Mouse (Mus musculus): ENCODE results near the gene BC005561. TPM values are rescaled to one million over a fixed set of nuclear protein-coding genes. Genes with fewer than 3 reads are reported as not detected.

BC005561 gene
- polyA plus RNA-seq, 1 experiment: 1.4 TPM

GRCm38 (mm10) chr5:104465731-104466130 lies 42.4 kb upstream of the BC005561 start:
- peaks cover 7% of the 10 kb centered on the region for H3K36me3 ChIP-seq (ENCODE audit: control insufficient read depth, insufficient read depth, low read length)
- H3K4me1 ChIP-seq (ENCODE audit: control insufficient read depth, insufficient read depth, low read length): peaks cover 23% of the 10 kb centered on the region
- DNase-seq: peak; percentile 93
- no peak overlapping the region for H3K4me3 ChIP-seq (ENCODE audit: insufficient read depth, low read depth, low read length)
- TF ChIP-seq POLR2A (IDR thresholded peaks at IDR 0.05; ENCODE audit: low read depth, low read length) (no peak), CTCF (conservative IDR thresholded peaks at IDR 0.05; ENCODE audit: insufficient read depth, insufficient read length, low read depth, low read length) (no peak)
- peak overlapping the region; percentile 78 for H3K27ac ChIP-seq (ENCODE audit: insufficient read depth, low read depth, low read length)
- 46% methylated on average over 12 of the region's 12 CpGs for WGBS
- H3K27me3 ChIP-seq (replicated peaks; ENCODE audit: control insufficient read depth, insufficient read depth, low read length): no peaks in the 10 kb centered on the region

- no peak for DNase-seq
- no peak overlapping the region for H3K4me3 ChIP-seq (ENCODE audit: insufficient read depth, low read depth, low read length)
- TF ChIP-seq CTCF (conservative IDR thresholded peaks at IDR 0.05; ENCODE audit: insufficient read depth, insufficient read length, low read depth, low read length): no peak
- no peak for TF ChIP-seq POLR2A (IDR thresholded peaks at IDR 0.05; ENCODE audit: low read depth, low read length)
- H3K4me1 ChIP-seq (ENCODE audit: control insufficient read depth, insufficient read depth, low read length): peaks cover 29% of the 10 kb centered on the region
- WGBS: 87% methylated on average over 16 of the region's 16 CpGs
- H3K27ac ChIP-seq (ENCODE audit: insufficient read depth, low read depth, low read length): no peak overlapping the region
- H3K27me3 ChIP-seq (replicated peaks; ENCODE audit: control insufficient read depth, insufficient read depth, low read length): no peaks in the 10 kb centered on the region
- H3K36me3 ChIP-seq (ENCODE audit: control insufficient read depth, insufficient read depth, low read length): peaks cover 8% of the 10 kb centered on the region
Observed at GRCm38 (mm10) chr5:104466816-104467215, 41.3 kb upstream of the BC005561 start.

- Histone ChIP-seq H3K27ac (ENCODE audit: insufficient read depth, low read depth, low read length) (no peak overlapping the region), H3K4me3 (ENCODE audit: insufficient read depth, low read depth, low read length) (no peak overlapping the region), H3K27me3 (replicated peaks; ENCODE audit: control insufficient read depth, insufficient read depth, low read length) (no peaks in the 10 kb centered on the region), H3K36me3 (ENCODE audit: control insufficient read depth, insufficient read depth, low read length) (peaks cover 10% of the 10 kb centered on the region), H3K4me1 (ENCODE audit: control insufficient read depth, insufficient read depth, low read length) (peaks cover 24% of the 10 kb centered on the region)
- 90% methylated on average over 5 of the region's 5 CpGs for WGBS
- TF ChIP-seq CTCF (conservative IDR thresholded peaks at IDR 0.05; ENCODE audit: insufficient read depth, insufficient read length, low read depth, low read length) (no peak), POLR2A (IDR thresholded peaks at IDR 0.05; ENCODE audit: low read depth, low read length) (no peak)
- DNase-seq: no peak
Observed at GRCm38 (mm10) chr5:104468586-104468985, 39.6 kb upstream of the BC005561 start.

GRCm38 (mm10) chr5:104470981-104471391 lies 37.2 kb upstream of the BC005561 start:
- Histone ChIP-seq H3K4me1 (ENCODE audit: control insufficient read depth, insufficient read depth, low read length) (peaks cover 14% of the 10 kb centered on the region; the same call in 1 of the 2 replicates), H3K27me3 (replicated peaks; ENCODE audit: control insufficient read depth, insufficient read depth, low read length) (no peaks in the 10 kb centered on the region), H3K27ac (ENCODE audit: insufficient read depth, low read depth, low read length) (peak overlapping the region; percentile 82), H3K36me3 (ENCODE audit: control insufficient read depth, insufficient read depth, low read length) (peaks cover 10% of the 10 kb centered on the region), H3K4me3 (ENCODE audit: insufficient read depth, low read depth, low read length) (no peak overlapping the region)
- TF ChIP-seq CTCF (conservative IDR thresholded peaks at IDR 0.05; ENCODE audit: insufficient read depth, insufficient read length, low read depth, low read length) (no peak), POLR2A (IDR thresholded peaks at IDR 0.05; ENCODE audit: low read depth, low read length) (no peak)
- WGBS: 31% methylated on average over 5 of the region's 5 CpGs
- DNase-seq: peak; percentile 92

GRCm38 (mm10) chr5:104472371-104472770 lies 35.8 kb upstream of the BC005561 start:
- WGBS: 89% methylated on average over 8 of the region's 8 CpGs
- peak; percentile 28 for DNase-seq
- Histone ChIP-seq H3K27me3 (replicated peaks; ENCODE audit: control insufficient read depth, insufficient read depth, low read length) (no peaks in the 10 kb centered on the region), H3K4me1 (ENCODE audit: control insufficient read depth, insufficient read depth, low read length) (peaks cover 11% of the 10 kb centered on the region; the same call in 1 of the 2 replicates), H3K4me3 (ENCODE audit: insufficient read depth, low read depth, low read length) (no peak overlapping the region), H3K36me3 (ENCODE audit: control insufficient read depth, insufficient read depth, low read length) (peaks cover 6% of the 10 kb centered on the region), H3K27ac (ENCODE audit: insufficient read depth, low read depth, low read length) (no peak overlapping the region)
- no peak for TF ChIP-seq CTCF (conservative IDR thresholded peaks at IDR 0.05; ENCODE audit: insufficient read depth, insufficient read length, low read depth, low read length)
- TF ChIP-seq POLR2A (IDR thresholded peaks at IDR 0.05; ENCODE audit: low read depth, low read length): no peak

GRCm38 (mm10) chr5:104480367-104480766 lies 27.8 kb upstream of the BC005561 start:
- 51% methylated on average over 7 of the region's 7 CpGs for WGBS
- no peak overlapping the region for H3K4me3 ChIP-seq (ENCODE audit: insufficient read depth, low read depth, low read length)
- H3K4me1 ChIP-seq (ENCODE audit: control insufficient read depth, insufficient read depth, low read length): peaks cover 14% of the 10 kb centered on the region
- no peaks in the 10 kb centered on the region for H3K27me3 ChIP-seq (replicated peaks; ENCODE audit: control insufficient read depth, insufficient read depth, low read length)
- peak; percentile 77 for DNase-seq
- H3K36me3 ChIP-seq (ENCODE audit: control insufficient read depth, insufficient read depth, low read length): peaks cover 8% of the 10 kb centered on the region
- H3K27ac ChIP-seq (ENCODE audit: insufficient read depth, low read depth, low read length): peak overlapping the region; percentile 65; the same call in 1 of the 2 replicates
- no peak for TF ChIP-seq CTCF (conservative IDR thresholded peaks at IDR 0.05; ENCODE audit: insufficient read depth, insufficient read length, low read depth, low read length)

- Histone ChIP-seq H3K36me3 (ENCODE audit: control insufficient read depth, insufficient read depth, low read length) (peaks cover 10% of the 10 kb centered on the region), H3K4me3 (ENCODE audit: insufficient read depth, low read depth, low read length) (no peak overlapping the region), H3K27me3 (replicated peaks; ENCODE audit: control insufficient read depth, insufficient read depth, low read length) (no peaks in the 10 kb centered on the region), H3K4me1 (ENCODE audit: control insufficient read depth, insufficient read depth, low read length) (peaks cover 14% of the 10 kb centered on the region), H3K27ac (ENCODE audit: insufficient read depth, low read depth, low read length) (no peak overlapping the region)
- TF ChIP-seq POLR2A (IDR thresholded peaks at IDR 0.05; ENCODE audit: low read depth, low read length) (no peak), CTCF (conservative IDR thresholded peaks at IDR 0.05; ENCODE audit: insufficient read depth, insufficient read length, low read depth, low read length) (no peak)
- no peak for DNase-seq
- 69% methylated on average over 8 of the region's 8 CpGs for WGBS
Observed at GRCm38 (mm10) chr5:104482856-104483255, 25.3 kb upstream of the BC005561 start.
